Mouse (Mus musculus) inflammation-experienced regulatory T-cells, adult 6 months (primary cell): ENCODE measurements around the gene Dock10. TPM values are rescaled to one million over a fixed set of nuclear protein-coding genes. Genes with fewer than 3 reads are reported as not detected.
A peak's percentile ranks its signal among the peaks of the same experiment; 100 is the strongest.

Experiments used
- ATAC-seq: one replicate; pipeline ENCODE4 v1.8.0; 2017
- polyA plus RNA-seq, 3 experiments: library from polyadenylated mRNA; unstranded; fragments of 100-300 nt; shearing (Covaris generic); gene quantifications; one replicate each; pipeline ENCODE4 v1.2.1; 2017

The Dock10 gene
- polyA plus RNA-seq, 3 experiments from 2014 or later, result 102 to 143 (median 138) TPM

DNA sequence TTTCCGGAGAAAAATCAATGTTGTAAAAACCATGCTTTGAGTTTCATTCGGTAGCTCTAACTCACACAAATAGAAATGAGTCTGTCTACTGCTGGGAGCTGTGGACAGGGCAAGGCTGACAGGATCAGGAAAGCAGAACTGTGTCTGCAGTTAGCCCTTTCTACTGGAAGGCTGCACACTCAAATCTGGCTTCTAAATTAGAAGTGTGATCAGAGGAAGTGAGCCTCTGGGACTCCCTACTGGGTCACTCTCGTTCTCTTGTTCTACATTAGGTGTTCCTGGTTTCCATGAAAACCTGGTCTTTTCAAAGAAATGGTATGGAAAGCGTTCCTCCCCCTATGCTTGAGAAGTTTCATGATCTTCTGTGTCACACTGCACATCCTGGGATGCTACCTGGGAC lies 103.1 kb downstream of the Dock10 start:
- no peak for ATAC-seq

DNA sequence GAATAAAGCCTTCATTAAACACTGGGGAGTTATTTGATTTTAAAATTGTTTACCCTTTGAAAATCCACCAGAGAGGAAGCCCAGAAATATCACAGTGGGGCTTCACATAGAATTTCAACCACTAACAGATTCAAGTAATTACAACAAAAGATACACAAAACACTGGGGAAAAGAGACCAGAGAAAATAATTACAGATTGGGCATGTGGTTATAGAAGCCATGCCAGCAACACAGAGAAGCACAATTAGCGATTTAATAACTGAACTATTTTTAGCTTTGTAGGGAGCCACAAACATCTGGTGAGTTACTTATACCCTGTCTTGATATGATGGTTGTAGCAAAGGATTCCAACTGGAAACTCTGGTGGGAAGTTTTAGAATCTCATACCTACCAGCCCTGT lies 104.2 kb downstream of the Dock10 start:
- ATAC-seq, result no peak

DNA sequence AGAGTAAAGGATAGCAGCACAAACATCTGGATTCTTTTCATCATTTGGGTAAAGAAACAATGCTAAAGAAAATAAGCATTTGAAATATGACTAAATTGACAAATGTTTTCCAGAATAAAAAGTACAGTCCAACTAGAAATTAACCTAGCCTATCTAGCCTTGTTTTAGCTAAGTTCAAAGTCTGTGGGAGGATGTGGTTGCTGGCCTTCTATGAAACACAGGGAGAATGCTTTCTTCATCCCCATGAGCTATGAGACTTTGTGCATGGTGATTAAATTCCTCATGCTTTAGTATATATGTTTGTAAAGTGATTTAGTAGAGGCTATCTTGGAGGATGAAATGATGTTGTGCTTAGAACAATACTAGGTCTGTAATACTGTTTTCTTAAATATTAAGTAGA lies 105.5 kb downstream of the Dock10 start:
- ATAC-seq, result peak; percentile 53

DNA sequence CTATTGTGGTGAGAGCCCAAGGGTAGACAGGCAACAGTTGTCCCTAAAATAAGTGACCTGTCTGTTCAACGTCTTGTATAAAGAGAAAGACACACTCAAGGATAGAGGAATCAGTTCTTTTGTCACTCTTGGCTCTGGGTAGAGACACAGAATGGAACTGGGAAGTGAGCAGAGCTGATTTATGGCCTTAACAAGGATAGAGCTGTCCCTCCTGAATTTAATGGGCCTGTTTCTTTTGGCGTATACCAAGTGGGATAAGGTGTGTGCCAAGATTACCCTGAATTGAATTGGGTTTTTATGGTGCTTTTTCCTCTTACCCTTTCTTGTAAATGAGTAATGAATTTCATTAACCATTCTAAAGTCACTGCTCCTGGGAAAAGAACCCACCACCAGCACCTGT lies 106.2 kb downstream of the Dock10 start:
- no peak for ATAC-seq

DNA sequence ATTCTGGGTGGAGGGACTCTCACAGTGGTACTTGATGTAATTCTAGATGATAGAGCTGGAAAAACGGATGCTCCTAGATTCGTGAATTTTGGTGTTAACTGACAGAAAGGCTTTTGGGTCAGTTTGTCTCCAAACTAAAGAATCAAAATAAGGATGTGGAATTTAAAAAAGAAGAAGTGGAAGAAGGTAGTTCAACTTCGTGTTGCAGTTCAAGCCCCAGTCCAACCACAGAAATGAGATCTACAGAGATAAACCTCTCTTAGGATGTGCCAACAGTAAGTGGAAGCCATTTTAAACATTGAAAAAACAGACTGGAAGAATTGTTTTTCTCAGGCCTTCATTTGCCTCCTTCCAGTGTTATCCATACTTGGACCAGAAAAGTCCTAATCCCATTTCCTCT lies 111.7 kb downstream of the Dock10 start:
- no peak for ATAC-seq

DNA sequence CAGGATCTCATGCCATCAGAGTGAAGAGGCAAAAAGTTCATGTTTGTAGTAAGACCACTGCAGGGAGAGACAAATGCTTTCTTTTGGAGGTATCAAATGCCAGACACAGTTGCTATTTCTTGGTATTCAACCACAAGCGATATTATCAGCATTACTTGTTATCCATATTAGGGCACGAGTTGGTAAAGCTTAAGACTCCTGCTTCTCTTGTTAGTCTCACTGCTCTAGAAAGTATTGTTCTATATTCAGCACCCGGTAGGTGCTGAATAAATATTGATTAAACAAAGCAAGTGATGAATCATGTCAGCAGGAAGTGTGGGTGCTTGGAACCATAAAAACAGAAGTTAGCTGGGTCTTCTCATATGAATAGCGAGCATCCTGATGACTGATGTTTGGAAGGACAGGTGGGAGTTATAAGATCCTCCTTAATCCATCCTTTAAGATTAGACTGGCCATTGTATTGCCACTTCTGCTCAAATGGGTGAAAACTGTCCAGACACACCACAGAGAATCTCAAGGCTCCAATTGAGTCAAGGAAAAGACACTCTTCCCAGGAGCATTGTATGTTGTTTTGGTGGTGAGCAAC lies 114.4 kb downstream of the Dock10 start:
- ATAC-seq, result peak; percentile 68

DNA sequence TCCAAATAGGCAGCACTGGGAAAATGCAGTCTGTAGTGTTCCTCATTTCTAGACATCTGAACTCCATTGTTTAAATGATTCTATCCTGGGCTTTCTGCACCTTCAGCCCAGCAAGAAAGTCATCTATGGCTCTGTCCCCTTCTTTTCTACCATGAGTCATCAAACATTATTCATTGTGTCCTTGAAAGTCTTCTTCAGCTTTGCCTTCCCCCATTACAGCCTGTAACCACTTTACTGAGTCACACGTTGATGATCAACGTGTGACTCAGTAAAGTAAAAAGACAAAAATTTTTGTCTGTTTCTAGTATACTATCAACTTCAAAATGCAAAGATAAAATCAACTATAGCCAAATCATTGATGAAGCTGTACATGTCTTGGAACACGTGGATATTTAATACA lies 116.5 kb downstream of the Dock10 start:
- peak; percentile 11 for ATAC-seq

DNA sequence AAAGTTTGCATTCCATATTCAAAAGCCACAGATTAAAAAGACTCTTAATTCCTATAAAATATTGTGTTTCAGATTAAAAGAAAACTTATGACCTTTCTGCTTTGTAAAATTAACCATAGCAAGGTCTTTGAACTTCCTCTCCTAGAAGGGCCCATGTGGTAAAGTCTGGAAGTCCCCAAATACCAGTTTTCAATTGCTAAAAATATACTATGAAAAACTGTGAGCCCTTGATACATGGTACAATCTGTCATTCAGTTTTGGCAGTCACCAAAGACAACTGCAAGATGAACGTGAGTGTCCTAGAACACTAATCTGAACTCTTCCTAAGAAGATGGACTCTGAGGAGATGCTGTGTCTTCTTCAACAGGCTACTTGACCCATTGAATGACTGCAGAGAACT lies 117.0 kb downstream of the Dock10 start:
- peak; percentile 45 for ATAC-seq

DNA sequence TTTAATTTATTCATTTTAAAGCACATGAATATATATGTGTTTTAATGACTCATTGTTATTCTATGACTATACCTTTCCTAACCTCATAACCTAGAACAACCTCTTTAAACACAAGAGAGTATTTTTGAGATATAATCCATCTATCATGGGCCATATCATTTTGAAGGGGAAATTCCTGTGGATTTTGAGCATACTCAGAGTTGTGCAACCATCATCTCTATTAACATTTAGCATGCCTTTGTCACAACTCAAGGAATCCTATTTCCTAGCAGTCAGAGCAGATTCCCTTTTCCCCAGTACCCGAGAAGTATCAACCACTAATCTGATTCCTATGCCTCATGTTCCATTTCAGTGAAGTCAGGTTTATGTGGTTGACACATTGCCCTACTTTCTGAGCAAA lies 118.8 kb downstream of the Dock10 start:
- ATAC-seq, result no peak

DNA sequence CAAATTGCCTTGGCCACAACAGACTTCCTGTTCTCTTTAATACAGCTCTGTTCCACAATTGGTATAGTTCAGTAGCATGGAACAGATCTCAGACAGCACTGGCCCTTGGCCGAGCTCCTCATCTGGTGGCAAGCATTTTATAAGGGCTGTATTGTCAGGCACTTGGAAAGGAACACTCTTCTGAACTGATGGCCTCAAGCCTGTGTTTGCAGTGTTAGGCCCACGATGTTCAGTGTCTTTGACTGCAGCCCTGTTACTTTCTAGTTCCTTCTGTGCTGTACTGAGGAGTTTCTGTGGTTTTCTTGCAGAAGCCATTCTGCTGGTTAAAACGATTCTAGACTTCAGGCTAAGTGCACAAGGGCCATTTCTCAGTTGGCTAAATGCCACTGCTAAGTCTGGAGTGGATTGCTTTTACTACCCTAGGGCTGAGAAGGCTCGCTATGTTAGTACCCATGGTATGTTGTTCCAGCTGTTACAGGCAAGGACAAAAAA lies 121.1 kb downstream of the Dock10 start:
- ATAC-seq, result peak; percentile 45

DNA sequence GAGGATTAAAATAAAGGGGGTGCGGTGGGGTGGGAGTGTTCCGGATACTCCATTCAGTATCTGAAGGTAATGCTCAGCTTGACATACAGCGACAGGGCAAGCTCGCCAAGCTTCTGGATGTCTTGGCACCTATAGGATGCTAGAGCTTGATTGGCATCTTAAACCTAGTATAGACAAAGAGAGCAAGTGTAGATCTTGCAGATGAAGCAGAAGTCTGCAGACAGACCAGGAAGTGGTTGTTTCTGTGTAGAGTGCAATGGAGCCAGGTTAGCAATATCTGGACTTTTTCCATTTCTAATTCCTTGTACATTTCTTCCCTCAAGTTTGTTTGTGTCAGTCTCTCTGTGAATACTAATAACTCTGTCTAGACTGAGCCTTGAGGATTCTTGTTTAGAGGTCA lies 122.5 kb downstream of the Dock10 start:
- ATAC-seq, result peak; percentile 74

DNA sequence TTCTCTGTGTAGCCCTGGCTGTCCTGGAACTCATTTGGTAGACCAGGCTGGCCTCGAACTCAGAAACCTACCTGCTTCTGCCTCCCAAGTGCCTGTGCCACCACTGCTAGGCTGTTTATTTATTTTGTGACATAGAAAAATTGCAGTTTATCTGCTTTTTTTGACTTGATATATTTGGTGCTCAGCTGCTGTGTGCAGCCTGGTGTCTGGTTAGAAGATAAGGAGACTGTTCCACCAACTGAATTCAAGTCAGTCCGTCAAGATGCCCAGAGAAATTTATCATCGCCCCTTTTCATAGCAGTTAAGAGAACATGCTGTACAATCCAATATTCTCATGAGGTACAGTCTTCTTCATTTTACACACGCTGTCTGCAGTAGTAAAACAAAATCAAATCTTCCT lies 124.8 kb downstream of the Dock10 start:
- ATAC-seq, result no peak

DNA sequence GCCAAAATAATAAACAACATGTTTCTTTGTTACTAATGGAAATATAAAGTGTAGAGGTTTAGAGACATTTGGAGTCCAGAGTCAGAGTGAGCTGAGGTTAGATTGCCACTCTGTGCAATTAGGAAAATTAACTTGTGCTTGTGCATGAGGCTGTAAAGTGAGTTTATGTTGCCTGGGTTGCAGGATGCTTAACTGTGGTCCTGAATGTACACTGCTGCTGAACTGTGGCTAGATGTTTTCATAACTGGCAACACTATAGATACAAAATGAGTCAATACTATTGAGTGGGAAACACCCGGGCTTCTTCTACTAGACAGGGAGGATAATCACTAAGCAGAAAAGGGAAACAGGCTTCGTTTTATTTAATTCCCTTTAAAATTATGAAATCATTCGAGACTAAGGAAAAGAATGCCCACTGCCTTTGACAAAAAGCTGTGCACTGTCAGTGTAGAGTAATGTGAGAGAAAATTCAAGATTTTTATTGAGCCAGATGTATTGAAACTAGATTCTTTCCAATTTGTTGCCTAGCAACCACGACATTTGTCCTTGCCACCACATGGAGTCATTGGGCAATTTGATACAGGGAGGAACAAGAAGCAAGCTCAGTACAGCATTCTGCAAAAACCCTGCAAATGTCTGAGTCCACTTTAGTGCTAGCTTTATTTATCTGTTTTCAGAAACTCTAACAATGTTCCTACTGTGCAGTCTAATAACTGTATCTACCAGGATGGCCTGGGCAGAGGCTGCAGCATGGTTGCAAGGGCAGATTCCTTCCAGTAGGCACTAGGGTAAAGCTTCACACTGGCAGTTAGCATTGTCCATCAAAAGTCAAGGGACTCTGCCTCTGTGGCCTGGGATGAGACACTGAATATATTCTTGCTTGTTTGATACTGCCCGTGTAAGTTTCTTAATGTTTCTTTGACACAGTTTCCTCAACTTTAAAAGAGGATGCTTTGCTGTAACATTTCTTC lies 127.9 kb downstream of the Dock10 start:
- ATAC-seq, result peak; percentile 27

DNA sequence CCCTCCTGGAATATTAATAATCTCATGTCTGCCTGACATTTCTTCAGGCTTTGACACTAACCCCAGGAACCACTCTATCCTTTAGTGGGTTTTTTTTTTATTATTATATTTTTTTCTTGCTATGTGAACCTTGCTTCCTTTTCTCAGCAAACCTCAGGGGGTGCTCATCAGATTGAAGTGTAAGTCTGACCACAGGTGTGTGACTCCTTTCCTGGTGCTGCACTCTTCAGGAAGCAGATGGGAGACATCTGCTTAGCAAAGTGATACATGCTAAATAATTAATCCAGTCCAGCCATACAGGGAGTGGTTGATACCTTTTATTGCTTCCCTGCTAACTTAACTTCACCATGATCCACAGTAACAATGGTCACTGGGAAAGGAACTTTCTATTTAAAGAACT lies 130.3 kb downstream of the Dock10 start:
- ATAC-seq, result no peak

DNA sequence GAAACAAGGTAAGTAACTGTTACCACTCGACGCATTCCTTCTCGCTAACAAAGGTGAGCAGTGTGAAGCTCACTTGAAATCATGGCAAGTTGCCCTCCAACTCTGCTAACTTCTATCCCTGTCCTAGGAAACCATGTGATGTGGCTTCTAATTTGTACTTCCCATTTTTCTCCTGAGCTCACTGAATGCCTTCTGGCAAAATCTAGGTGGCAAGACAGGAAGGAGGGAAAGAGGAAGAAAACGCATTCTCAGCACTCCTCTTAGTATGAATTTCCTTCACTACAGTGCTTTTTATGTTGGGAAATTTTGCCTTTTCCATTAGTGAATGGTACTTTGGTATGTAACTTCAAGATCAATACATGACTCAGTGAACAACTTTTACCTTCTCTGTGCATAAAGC lies 131.5 kb downstream of the Dock10 start:
- ATAC-seq, result no peak

DNA sequence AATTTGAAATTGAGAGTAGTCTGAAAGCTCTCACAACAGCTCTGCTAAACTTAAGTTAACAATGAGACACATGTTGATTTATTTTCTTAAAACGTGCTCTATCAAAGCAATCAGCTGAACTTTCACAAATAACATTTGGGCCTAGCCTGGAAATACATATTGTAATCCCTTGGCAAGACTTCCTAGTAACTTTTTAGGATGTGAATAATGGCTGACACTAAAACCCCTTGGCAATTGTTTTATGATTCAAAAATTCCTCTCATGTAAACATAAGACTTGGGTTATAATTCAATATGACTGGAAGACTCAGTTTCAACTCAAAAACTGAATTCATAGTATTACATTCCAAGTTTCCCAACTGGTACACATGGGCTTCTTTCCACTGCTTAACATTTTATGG lies 133.0 kb downstream of the Dock10 start:
- no peak for ATAC-seq

DNA sequence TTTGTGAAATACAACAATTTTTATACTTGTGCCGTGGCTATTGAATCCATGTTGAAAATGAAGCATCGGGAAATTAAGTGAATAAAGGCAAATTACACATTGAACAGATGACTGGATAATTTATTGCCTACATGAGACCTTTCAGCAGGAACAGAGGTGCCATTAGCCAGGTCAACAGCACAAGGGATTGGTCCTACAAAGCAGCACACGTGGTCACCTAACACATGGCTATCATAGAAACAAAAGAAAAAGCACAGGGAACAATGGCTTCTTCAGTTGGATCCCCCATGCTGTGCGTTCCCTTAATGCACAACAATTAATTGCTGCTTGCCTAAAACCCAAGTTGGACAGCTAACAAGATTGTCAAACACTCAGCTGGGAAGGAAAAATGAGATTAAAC lies 133.8 kb downstream of the Dock10 start:
- no peak for ATAC-seq

DNA sequence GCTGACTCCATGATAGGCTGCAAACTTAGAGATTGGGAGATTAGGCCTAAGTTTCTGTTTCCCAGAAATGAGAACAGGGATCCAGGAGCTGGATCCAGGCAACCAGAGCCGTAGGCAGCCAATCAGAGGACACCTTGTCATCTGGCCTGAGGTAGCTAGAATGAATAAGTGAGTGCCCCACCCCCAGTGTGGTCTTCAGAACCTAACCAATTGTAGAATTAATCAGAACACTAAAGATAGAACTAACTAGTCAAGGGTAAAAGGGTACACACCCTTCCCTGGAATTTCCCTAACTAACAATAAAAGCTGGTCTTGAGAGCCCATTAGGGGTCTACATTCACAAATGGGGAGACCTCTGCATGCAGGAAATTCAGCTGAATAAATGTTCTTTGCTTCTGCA lies 135.7 kb downstream of the Dock10 start:
- no peak for ATAC-seq

DNA sequence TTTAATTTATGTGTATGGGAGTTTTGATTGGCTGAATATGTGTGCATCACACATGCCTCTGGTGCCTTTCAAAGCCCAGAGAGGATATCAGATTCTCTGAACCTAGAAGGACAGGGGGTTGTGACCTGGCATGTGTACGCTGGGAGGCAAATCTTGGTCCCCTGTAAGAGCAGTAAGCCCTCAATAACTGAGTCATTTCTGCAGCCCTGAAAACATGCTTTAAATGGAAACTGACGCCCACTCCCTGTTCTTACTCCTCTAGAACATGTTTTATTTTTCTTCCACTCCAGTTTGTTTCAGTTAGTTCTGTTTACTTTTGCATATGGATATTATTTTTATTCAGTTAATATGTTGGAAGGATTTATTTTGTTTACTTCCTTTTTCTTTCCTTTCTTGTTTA lies 139.2 kb downstream of the Dock10 start:
- ATAC-seq, result peak; percentile 62

DNA sequence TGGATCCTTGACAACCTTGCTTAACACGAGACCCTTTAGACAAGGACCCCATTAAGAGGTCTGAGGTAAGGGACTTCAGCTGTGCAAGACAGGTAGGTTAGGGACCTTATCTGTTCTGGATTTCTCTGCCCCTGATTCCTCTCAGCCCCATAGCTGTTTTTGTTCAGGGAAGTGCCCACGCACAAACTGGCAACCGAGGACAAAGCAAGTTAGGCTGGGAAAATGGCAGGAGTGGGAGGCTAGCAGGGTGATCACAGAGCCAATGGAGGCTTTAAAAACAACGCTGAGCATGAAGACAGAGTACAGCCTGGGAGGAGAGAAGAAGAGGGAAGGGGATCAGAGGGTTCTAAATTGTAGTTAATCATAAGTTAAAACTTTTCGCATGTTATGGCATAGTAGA lies 141.7 kb downstream of the Dock10 start:
- no peak for ATAC-seq

DNA sequence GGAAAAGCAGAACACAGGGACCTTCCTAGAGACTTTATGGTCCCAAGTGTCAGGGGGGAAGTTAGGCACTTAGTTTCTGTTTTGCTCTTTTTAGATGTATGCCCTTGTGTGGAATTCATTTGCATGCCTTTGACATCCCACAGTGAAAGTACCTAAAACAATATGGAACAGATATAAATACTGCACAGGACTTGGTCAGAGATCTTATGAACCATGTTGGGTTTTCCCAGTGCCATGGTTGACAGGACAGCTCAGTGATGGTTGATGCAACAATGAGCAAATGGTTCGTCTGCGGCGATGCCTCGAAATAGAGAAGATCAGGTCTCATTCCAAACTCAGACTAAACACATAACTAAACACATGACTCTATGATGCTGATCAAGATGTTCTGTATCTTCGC lies 143.6 kb downstream of the Dock10 start:
- no peak for ATAC-seq

DNA sequence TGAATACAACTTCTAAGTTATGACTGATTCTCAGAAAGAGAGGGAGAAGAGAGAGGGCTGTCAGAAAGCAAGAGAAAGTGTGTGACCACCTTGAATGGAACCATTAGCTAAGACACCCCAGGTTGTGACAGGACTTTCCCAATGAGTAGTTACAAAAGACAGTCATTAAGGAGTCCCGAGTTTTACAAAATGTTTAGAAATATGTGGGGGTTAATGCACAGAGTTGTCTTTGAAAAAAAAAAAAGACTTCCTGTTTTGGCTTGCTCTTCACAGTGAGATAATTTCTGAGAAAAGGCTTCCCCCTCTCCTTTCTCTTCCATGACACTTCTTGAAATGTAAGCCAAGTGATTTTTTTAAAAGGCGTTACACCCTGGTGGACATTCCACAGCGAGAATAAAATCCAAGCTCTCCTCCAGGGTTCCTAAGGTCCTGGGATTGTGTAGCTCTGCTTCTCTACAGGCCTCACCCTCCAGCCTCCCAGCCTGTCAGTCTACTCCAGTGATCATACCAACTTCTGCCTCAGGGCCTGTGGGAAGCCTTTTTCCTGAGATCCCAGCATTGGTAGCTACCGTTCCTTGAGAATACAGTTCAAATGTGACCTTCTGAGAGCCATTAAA lies 144.8 kb downstream of the Dock10 start:
- peak; percentile 64 for ATAC-seq

DNA sequence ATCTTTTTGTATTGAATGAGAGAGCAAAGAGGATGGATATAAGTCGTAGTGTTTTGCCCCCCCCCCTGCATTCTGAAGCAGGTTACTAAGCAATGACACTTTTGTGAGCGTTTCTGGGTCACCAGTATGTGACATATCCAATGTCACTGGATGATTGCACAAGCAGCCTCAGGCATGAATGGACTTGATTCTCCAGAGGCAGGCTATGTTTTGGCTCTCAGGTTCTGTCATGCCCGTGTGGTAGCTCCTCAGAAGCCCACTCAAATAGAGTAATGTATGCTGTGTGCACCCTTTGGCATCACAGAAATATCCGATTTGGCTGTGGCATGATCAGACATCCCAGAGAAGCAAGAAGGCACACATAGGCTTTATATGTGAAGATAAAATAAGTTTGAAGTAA lies 150.8 kb downstream of the Dock10 start:
- no peak for ATAC-seq
